Mouse (Mus musculus) MEL (cell line): Measurements from ENCODE around the gene Golga3. TPM values are rescaled to one million over a fixed set of nuclear protein-coding genes. Genes with fewer than 3 reads are reported as not detected.

ENCODE experiments used
- DNase-seq: peaks from one replicate; pipeline ENCODE4 v3.0.0; 2011; ENCODE audit warnings: low read depth, low spot score
- H3K27ac ChIP-seq: 2 replicates; pipeline ENCODE4 v1.5.1; 2012; ENCODE audit warnings: low read depth, mild to moderate bottlenecking, control low read depth, low read length, moderate library complexity; ENCODE audit not compliant: control insufficient read depth
- H3K27me3 ChIP-seq, 2 experiments: fragments of 150-350 bp in 1 of 2; sonication (generic) in 1 of 2; 2 replicates each; pipeline ENCODE4 v1.6.1; 2012; ENCODE audit warnings: low read length in 2 of 2, mild to moderate bottlenecking in 2 of 2, improper control_type of control experiment in 1 of 2, moderate library complexity in 1 of 2; ENCODE audit not compliant: insufficient read depth in 2 of 2, control insufficient read depth in 1 of 2
- H3K36me3 ChIP-seq, 2 experiments: 2 replicates each; pipeline ENCODE4 v1.6.1; 2012 to 2014; ENCODE audit warnings: low read length in 2 of 2, improper control_type of control experiment in 1 of 2, inconsistent platforms in 1 of 2, mild to moderate bottlenecking in 1 of 2; ENCODE audit not compliant: insufficient read depth in 2 of 2, control insufficient read depth in 1 of 2
- H3K4me1 ChIP-seq, 2 experiments: fragments of 150-350 bp in 1 of 2; sonication (generic) in 1 of 2; 2 replicates each; pipeline ENCODE4 v1.6.1; 2012; ENCODE audit warnings: low read length in 2 of 2, improper control_type of control experiment in 1 of 2, mild to moderate bottlenecking in 1 of 2; ENCODE audit not compliant: insufficient read depth in 2 of 2, control insufficient read depth in 1 of 2
- H3K4me3 ChIP-seq, 2 experiments: fragments of 150-350 bp in 1 of 2; sonication (generic) in 1 of 2; 2 replicates each; pipeline ENCODE4 v1.5.1; 2012; ENCODE audit warnings: low read depth in 2 of 2, low read length in 2 of 2, mild to moderate bottlenecking in 2 of 2, moderate library complexity in 2 of 2, control low read depth in 1 of 2, improper control_type of control experiment in 1 of 2; ENCODE audit not compliant: control insufficient read depth in 1 of 2, insufficient read depth in 1 of 2
- H3K79me2 ChIP-seq: 2 replicates; pipeline ENCODE4 v1.6.1; 2012; ENCODE audit warnings: mild to moderate bottlenecking, low read length, moderate library complexity; ENCODE audit not compliant: control insufficient read depth, poor library complexity, insufficient read depth
- H3K9ac ChIP-seq: 2 replicates; pipeline ENCODE4 v1.6.1; 2012; ENCODE audit warnings: low read depth, mild to moderate bottlenecking, control low read depth, low read length, moderate library complexity; ENCODE audit not compliant: control insufficient read depth, poor library complexity, severe bottlenecking
- H3K9me3 ChIP-seq: fragments of 150-350 bp; sonication (generic); replicated peaks from 2 replicates; pipeline ENCODE4 v1.6.1; 2012; ENCODE audit warnings: mild to moderate bottlenecking, low read length, improper control_type of control experiment, moderate library complexity; ENCODE audit not compliant: insufficient read depth
- BHLHE40 ChIP-seq: IDR thresholded peaks from 2 replicates; pipeline ENCODE4 v1.6.1; 2012; ENCODE audit warnings: low read depth, mild to moderate bottlenecking, inconsistent platforms, low read length, improper control_type of control experiment, borderline replicate concordance
- CHD1 ChIP-seq: IDR thresholded peaks from 2 replicates; pipeline ENCODE4 v1.6.1; 2012; ENCODE audit warnings: low read depth, mild to moderate bottlenecking, inconsistent platforms, low read length, improper control_type of control experiment
- CTCF ChIP-seq, 3 experiments: IDR thresholded peaks in 2 of 3; conservative IDR thresholded peaks in 1 of 3; 2 replicates each; pipeline ENCODE4 v1.5.1; 2011 to 2012; ENCODE audit warnings: low read length in 3 of 3, low read depth in 2 of 3, mild to moderate bottlenecking in 2 of 3, improper control_type of control experiment in 1 of 3, inconsistent platforms in 1 of 3, mixed read lengths in 1 of 3, moderate library complexity in 1 of 3; ENCODE audit not compliant: control insufficient read depth in 1 of 3, insufficient read depth in 1 of 3, poor library complexity in 1 of 3, severe bottlenecking in 1 of 3
- E2F4 ChIP-seq: IDR thresholded peaks from 2 replicates; pipeline ENCODE4 v1.6.1; 2011; ENCODE audit warnings: low read depth, low read length, improper control_type of control experiment, borderline replicate concordance
- ELF1 ChIP-seq: IDR thresholded peaks from 2 replicates; pipeline ENCODE4 v1.6.1; 2014; ENCODE audit warnings: low read depth, mild to moderate bottlenecking, inconsistent platforms, low read length, improper control_type of control experiment, moderate library complexity
- EP300 ChIP-seq, 2 experiments: IDR thresholded peaks; 2 replicates each; pipeline ENCODE4 v1.6.1; 2011; ENCODE audit warnings: improper control_type of control experiment in 2 of 2, low read length in 2 of 2, low read depth in 1 of 2, mild to moderate bottlenecking in 1 of 2
- ETS1 ChIP-seq: IDR thresholded peaks from 2 replicates; pipeline ENCODE4 v1.6.1; 2012; ENCODE audit warnings: low read depth, mild to moderate bottlenecking, inconsistent platforms, low read length, improper control_type of control experiment, moderate library complexity
- GATA1 ChIP-seq: IDR thresholded peaks from 2 replicates; pipeline ENCODE4 v1.6.1; 2011; ENCODE audit warnings: low read depth, low read length, improper control_type of control experiment
- JUND ChIP-seq: IDR thresholded peaks from 2 replicates; pipeline ENCODE4 v1.6.1; 2011; ENCODE audit warnings: low read depth, mild to moderate bottlenecking, improper control_type of control experiment, low read length
- KAT2A ChIP-seq: conservative IDR thresholded peaks from 2 replicates; pipeline ENCODE4 v1.6.1; 2012; ENCODE audit warnings: low read depth, low read length, improper control_type of control experiment, inconsistent platforms
- MAX ChIP-seq: IDR thresholded peaks from 2 replicates; pipeline ENCODE4 v1.6.1; 2011; ENCODE audit warnings: low read length, improper control_type of control experiment
- MXI1 ChIP-seq: IDR thresholded peaks from 2 replicates; pipeline ENCODE4 v1.6.1; 2011; ENCODE audit warnings: mild to moderate bottlenecking, low read depth, low read length, improper control_type of control experiment
- POLR2A ChIP-seq, 2 experiments: IDR thresholded peaks; 2 replicates each; pipeline ENCODE4 v1.6.1; 2011 to 2012; ENCODE audit warnings: low read length in 2 of 2, mild to moderate bottlenecking in 2 of 2, control low read depth in 1 of 2, improper control_type of control experiment in 1 of 2, low read depth in 1 of 2, moderate library complexity in 1 of 2; ENCODE audit not compliant: control insufficient read depth in 1 of 2, insufficient read depth in 1 of 2, poor library complexity in 1 of 2
- POLR2AphosphoS2 ChIP-seq: IDR thresholded peaks from 2 replicates; pipeline ENCODE4 v1.6.1; 2011; ENCODE audit warnings: low read length, improper control_type of control experiment
- RAD21 ChIP-seq: IDR thresholded peaks from 2 replicates; pipeline ENCODE4 v1.6.1; 2011; ENCODE audit warnings: mild to moderate bottlenecking, low read depth, low read length, improper control_type of control experiment
- RCOR1 ChIP-seq: IDR thresholded peaks from 2 replicates; pipeline ENCODE4 v1.6.1; 2012; ENCODE audit warnings: low read depth, mild to moderate bottlenecking, inconsistent platforms, low read length, improper control_type of control experiment
- SMC3 ChIP-seq: IDR thresholded peaks from 2 replicates; pipeline ENCODE4 v1.6.1; 2011; ENCODE audit warnings: low read depth, low read length, improper control_type of control experiment
- TAL1 ChIP-seq: IDR thresholded peaks from 2 replicates; pipeline ENCODE4 v1.6.1; 2012; ENCODE audit warnings: mild to moderate bottlenecking, inconsistent platforms, low read length, moderate library complexity, mixed read lengths
- UBTF ChIP-seq: IDR thresholded peaks from 2 replicates; pipeline ENCODE4 v1.6.1; 2012; ENCODE audit warnings: low read depth, mild to moderate bottlenecking, inconsistent platforms, low read length, improper control_type of control experiment, moderate library complexity, borderline replicate concordance; ENCODE audit not compliant: insufficient read depth
- ZC3H11A ChIP-seq: IDR thresholded peaks from 2 replicates; pipeline ENCODE4 v1.6.1; 2012; ENCODE audit warnings: low read depth, mild to moderate bottlenecking, inconsistent platforms, low read length, improper control_type of control experiment
- ZKSCAN1 ChIP-seq: IDR thresholded peaks from 2 replicates; pipeline ENCODE4 v1.6.1; 2012; ENCODE audit warnings: low read depth, mild to moderate bottlenecking, inconsistent platforms, low read length, improper control_type of control experiment, moderate library complexity
- ZMIZ1 ChIP-seq: IDR thresholded peaks from 2 replicates; pipeline ENCODE4 v1.6.1; 2012; ENCODE audit warnings: low read depth, mild to moderate bottlenecking, inconsistent platforms, low read length, improper control_type of control experiment, moderate library complexity
- polyA plus RNA-seq, 2 experiments: library from polyadenylated mRNA; stranded (reverse) in 1 of 2; unstranded in 1 of 2; fragments of >175 nt in 1 of 2; fragments of >200 nt in 1 of 2; gene quantifications; 2 replicates each; pipeline versions ENCODE4 v1.2.1 to v1.2.4; 2012; ENCODE audit warnings: low replicate concordance in 2 of 2, low read depth in 1 of 2; ENCODE audit not compliant: insufficient read length in 2 of 2, insufficient read depth in 1 of 2, missing spikeins in 1 of 2
- total RNA-seq: library from RNA; depleted of rRNA; stranded (reverse); fragments of 300-350 nt; gene quantifications from 2 replicates; pipeline ENCODE4 v1.2.3, GENCODE M21; 2012

The Golga3 gene
- total and polyA plus RNA-seq, 3 experiments: 17.4 to 80.3 (median 21.7) TPM

DNA sequence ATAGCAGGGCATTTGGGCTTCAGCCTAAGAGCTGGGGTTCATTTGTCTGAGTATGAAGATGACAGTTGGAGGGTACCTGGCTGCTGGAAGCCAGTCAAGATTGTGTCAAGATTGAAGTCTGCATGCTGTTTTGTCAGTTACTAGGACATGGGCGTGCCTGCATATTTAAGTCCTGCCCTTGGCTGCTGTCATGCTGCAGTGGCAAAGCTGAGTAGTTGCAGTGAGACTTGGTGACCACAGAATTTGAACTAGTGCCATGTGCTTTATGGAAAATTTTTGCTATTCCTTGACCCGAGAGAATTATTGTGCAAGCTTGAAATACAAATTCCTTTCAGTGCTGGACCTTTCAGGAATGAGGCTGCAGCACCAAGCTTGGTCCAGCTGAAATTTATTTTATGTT is 34.2 kb upstream of the Golga3 start (continued):
- TF ChIP-seq E2F4: no peak

DNA sequence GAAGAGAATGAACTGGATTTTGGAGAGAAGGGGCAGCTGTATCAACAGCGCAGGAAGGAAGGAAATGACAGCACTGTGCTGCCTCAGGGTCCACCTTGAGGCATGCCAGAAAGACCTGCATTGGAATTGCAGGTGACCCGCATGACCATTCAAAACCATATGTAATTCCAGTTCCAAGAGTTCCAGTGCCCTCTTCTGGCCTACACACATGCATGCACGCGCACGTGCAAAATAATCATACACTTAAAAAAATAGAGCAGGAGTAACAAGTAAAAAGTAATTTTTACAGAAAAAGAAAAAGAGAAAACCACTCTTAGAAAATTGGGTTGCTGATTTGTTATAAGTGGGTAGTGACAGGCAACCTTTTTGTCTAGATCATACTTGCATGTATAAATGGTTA is 33.5 kb upstream of the Golga3 start:
- Histone ChIP-seq H3K36me3 (peaks cover 31 to 38% of the 10 kb centered on the region in 2 experiments), H3K4me1 (peaks cover 34 to 37% of the 10 kb centered on the region in 2 experiments), H3K27ac (no peak overlapping the region; the same call in 1 of the 2 replicates), H3K27me3 (no peaks in the 10 kb centered on the region), H3K9me3 (no peaks in the 10 kb centered on the region), H3K4me3 (no peak overlapping the region), H3K79me2 (peaks cover 5% of the 10 kb centered on the region), H3K9ac (no peak overlapping the region)
- TF ChIP-seq SMC3 (peak; percentile 50), CHD1 (no peak), CTCF (IDR thresholded peaks at IDR 0.05 in 2 of 3, conservative IDR thresholded peaks at IDR 0.05 in 1 of 3; ENCODE audit: control insufficient read depth in 1 of 3, insufficient read depth in 1 of 3, low read depth in 2 of 3, low read length in 3 of 3, poor library complexity in 1 of 3, severe bottlenecking in 1 of 3) (peak in 2 of 3 experiments; percentile 57 to 60; a peak in 4 of 6 replicates), ZC3H11A (0 out of 2 replicates have a peak, but pooled peaks have one; percentile 31), RAD21 (peak; percentile 56)
- peak; percentile 34 for DNase-seq

DNA sequence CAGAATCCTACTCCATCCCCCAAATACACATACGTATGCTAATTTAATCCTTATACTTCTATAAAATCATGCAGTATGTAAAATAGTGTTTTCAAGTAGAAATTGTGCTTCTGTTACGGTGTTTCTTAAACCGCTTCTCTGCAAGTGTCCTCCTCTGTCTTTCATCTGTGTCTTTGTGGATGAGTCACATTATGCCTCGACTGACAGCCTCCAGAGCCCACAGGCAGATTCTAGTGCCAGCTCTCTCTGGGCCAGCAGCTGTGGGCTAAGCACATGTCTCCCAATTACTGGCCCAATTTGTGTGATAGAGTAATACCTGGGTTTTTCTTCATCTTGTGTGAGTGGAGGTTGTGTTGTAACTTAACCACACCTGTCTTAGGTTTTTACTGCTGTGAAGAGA is 7.1 kb upstream of the Golga3 start:
- no peak for DNase-seq
- Histone ChIP-seq H3K4me1 (peaks cover 0 to 5% of the 10 kb centered on the region in 2 experiments; a peak in 1 of 4 replicates), H3K9ac (no peak overlapping the region), H3K27me3 (no peaks in the 10 kb centered on the region), H3K9me3 (no peaks in the 10 kb centered on the region), H3K36me3 (peaks cover 3 to 19% of the 10 kb centered on the region in 2 experiments; a peak in 3 of 4 replicates), H3K79me2 (no peaks in the 10 kb centered on the region), H3K4me3 (no peak overlapping the region), H3K27ac (no peak overlapping the region)
- TF ChIP-seq CTCF (IDR thresholded peaks at IDR 0.05 in 2 of 3, conservative IDR thresholded peaks at IDR 0.05 in 1 of 3; ENCODE audit: control insufficient read depth in 1 of 3, insufficient read depth in 1 of 3, low read depth in 2 of 3, low read length in 3 of 3, poor library complexity in 1 of 3, severe bottlenecking in 1 of 3): no peak
- TF ChIP-seq RCOR1: no peak
- TF ChIP-seq BHLHE40: no peak
- no peak for TF ChIP-seq KAT2A
- no peak for TF ChIP-seq E2F4
- no peak for TF ChIP-seq ETS1
- no peak for TF ChIP-seq ZMIZ1
- no peak for TF ChIP-seq UBTF
- TF ChIP-seq TAL1: no peak
- TF ChIP-seq MAX: no peak
- TF ChIP-seq JUND: no peak
- no peak for TF ChIP-seq POLR2AphosphoS2
- TF ChIP-seq MXI1: no peak
- no peak for TF ChIP-seq EP300 (IDR thresholded peaks at IDR 0.05; ENCODE audit: low read depth in 1 of 2, low read length in 2 of 2)
- no peak for TF ChIP-seq ELF1
- no peak for TF ChIP-seq ZKSCAN1
- TF ChIP-seq RAD21: no peak
- no peak for TF ChIP-seq GATA1
- no peak for TF ChIP-seq ZC3H11A
- no peak for TF ChIP-seq POLR2A (IDR thresholded peaks at IDR 0.05; ENCODE audit: control insufficient read depth in 1 of 2, insufficient read depth in 1 of 2, low read depth in 1 of 2, low read length in 2 of 2, poor library complexity in 1 of 2)
